Mouse (Mus musculus) embryonic fibroblast, embryonic 13.5 days (primary cell): ENCODE measurements around the gene Sp3.

ENCODE experiments used
- CTCF ChIP-seq: IDR thresholded peaks from 2 replicates; pipeline ENCODE4 v1.5.1; 2011; ENCODE audit warnings: mild to moderate bottlenecking, control low read depth, low read length, moderate library complexity, borderline replicate concordance; ENCODE audit not compliant: insufficient read depth
- POLR2A ChIP-seq: IDR thresholded peaks from 2 replicates; pipeline ENCODE4 v1.6.1; 2011; ENCODE audit warnings: low read depth, mild to moderate bottlenecking, control low read depth, low read length, moderate library complexity

GRCm38 (mm10) chr2:73027126-73027525 lies 46.9 kb upstream of the Sp3 start:
- TF ChIP-seq CTCF (no peak), POLR2A (no peak)
